Mouse (Mus musculus) activated CD4-positive, CD25-positive, alpha-beta regulatory T cell, adult 4 months (primary cell): ENCODE data around the gene Fam117a. TPM values are rescaled to one million over a fixed set of nuclear protein-coding genes. Genes with fewer than 3 reads are reported as not detected.
"Not testable (repeated sequence)": the region's sequence is repeated elsewhere in the genome, so short reads cannot be mapped to it uniquely, and the experiment has no call there.

ENCODE experiments used
- ATAC-seq: one replicate; pipeline ENCODE4 v1.8.0; 2017
- polyA plus RNA-seq, 2 experiments: library from polyadenylated mRNA; unstranded; fragments of 100-300 nt; shearing (Covaris generic); gene quantifications; one replicate each; pipeline ENCODE4 v1.2.1; 2017

The Fam117a gene
- polyA plus RNA-seq, 2 experiments from 2014 or later: 17.4 to 21.9 TPM

DNA sequence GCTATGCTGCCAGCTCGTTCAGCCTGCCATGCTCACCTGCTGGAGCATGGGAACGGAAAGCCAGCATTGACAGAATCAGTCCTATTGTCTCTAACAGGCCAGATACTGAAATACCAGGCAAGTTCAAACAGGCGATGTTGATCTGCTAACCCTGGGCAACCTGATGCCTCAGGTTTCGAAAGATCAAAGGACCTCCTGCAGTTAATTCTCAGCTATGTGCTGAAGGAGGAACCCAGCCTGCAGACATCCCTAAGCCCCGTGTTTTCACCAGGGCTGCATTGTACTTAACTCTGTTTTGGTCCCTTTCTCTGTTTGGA, 56.6 kb downstream of the Fam117a start:
- no peak for ATAC-seq

- ATAC-seq: no peak
These were observed 57.3 kb downstream of the Fam117a start for GRCm38 (mm10) chr11:95394112-95394511.

DNA sequence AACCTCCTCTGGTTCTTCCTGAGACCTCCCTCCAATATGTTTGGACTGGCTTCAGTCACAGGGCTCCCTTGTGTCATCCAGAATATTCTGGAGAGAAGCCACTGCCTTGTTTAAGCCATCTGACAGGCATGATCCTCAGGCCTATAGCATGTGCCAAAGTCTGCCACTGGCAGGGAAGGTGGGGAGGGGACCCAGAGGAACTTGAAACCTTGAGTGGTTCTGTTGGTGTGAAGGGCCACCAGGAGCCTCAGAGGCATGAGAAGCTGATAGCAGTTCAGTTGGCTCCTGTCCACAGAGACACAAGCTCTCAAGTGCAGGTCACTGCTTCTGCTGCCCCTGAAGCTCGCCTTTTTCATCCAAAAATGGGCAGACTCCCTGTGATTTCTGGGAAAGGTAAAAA, 59.7 kb downstream of the Fam117a start:
- no peak for ATAC-seq

GRCm38 (mm10) chr11:95397843-95398835, 61.3 kb downstream of the Fam117a start:
- no peak for ATAC-seq

- ATAC-seq: no peak
These were observed 62.8 kb downstream of the Fam117a start for GRCm38 (mm10) chr11:95399520-95400020.

- ATAC-seq: no peak
These were observed 64.8 kb downstream of the Fam117a start for GRCm38 (mm10) chr11:95401568-95401967.

- ATAC-seq: no peak
These were observed 65.4 kb downstream of the Fam117a start for GRCm38 (mm10) chr11:95402196-95402595.

GRCm38 (mm10) chr11:95402658-95403101, 65.9 kb downstream of the Fam117a start:
- ATAC-seq: no peak

DNA sequence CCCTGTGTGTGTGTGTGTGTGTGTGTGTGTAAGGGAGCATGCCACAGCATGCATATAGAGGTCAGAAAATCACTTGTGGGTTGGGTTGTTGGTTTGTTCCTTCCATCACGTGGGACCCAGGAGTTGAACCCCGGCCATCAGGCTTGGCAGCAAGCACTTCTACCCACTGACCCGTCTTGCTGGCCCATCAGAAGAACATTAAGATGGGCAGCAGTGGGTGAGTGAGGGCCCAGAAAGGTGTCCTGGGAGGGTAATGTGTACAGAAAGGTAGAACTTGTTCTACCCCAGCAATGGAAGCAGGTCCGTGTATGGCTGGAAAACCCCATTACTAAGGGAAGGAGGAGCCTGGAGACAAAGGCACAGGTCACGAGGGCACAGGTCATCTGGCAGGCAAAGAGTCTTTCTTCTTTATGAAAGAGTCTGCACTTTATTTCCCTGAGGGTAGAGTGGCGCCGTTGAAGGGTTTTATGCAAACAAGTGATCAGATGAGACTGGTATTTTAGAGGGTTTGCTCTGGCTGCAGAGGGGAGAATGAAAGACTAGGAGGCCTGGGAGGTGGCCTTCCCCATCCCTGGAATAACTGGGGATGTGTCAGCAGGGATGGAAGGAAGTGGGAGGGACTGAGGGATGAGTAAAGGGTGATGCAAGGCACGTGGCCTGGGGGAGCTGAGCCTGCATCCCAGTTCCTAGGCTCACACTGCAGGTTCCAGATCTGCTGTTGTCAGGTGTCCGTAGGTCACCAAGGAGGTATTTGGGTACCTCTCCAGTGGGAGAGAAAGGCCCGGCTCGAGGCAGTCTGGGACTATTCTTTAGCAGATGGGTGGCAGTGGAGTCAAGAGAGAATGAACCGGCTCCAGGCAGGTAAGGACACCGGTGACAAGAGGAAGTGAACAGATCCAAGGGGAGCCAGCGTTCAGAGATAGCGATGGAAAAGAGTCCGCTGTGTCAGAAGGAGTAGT, 66.8 kb downstream of the Fam117a start:
- ATAC-seq: no peak

- ATAC-seq: no peak
These were observed 69.0 kb downstream of the Fam117a start for GRCm38 (mm10) chr11:95405771-95406170.

- ATAC-seq: not testable (repeated sequence)
These were observed 69.6 kb downstream of the Fam117a start for GRCm38 (mm10) chr11:95406398-95406797.

DNA sequence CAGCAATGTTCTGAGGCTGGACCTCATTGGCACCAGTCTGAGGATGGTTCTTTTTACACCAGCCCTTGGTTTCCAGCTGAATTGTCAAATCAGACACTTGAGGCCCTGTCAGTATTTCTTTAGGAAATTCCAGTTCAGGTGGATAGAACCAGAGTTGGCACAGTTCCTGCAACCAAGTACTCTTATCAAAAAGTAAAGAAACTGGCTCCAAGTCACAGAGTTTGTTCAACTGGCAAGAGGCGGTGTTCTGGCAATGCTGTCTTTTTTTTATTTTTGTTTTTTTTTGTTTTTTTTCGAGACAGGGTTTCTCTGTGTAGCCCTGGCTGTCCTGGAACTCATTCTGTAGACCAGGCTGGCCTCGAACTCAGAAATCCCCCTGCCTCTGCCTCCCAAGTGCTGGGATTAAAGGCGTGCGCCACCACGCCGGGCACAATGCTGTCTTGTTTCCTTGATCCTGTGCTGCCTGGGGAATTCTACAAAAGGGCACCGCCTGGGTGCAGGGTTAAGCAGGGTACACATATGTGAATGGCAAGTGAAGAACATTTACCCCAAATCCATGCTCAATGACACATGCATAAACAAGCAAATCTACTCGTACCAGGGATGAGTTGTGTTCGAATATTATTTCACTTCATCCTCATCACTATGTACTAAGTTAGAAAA, 72.8 kb downstream of the Fam117a start:
- no peak for ATAC-seq

- ATAC-seq: no peak
These were observed 74.7 kb downstream of the Fam117a start for GRCm38 (mm10) chr11:95411453-95412013.

DNA sequence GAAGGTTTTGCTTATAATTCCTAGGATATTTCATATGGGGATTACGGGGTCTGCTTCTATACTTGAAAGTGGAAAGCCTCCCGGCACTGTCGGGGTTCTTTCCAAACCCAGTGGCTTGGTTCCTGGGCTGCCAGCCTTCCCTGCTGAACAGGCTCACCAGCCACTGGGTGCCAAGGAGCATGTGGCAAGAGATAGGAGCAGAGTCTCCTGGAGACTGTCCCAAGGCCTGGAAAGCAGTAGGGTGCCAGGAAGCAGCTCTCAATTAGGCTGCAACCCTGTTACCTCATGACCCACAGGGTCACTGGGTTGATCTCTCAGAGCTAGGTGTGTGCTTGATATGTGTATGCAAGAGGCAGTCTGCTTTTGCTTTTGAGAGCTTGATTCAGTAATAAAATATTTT, 75.8 kb downstream of the Fam117a start:
- ATAC-seq: no peak

GRCm38 (mm10) chr11:95413641-95414535, 77.1 kb downstream of the Fam117a start, which contains the start of gene Spop:
Spop (plus strand) TSS chr11:95414080.
- peak; percentile 69 for ATAC-seq

- ATAC-seq: peak; percentile 52
These were observed 77.8 kb downstream of the Fam117a start for GRCm38 (mm10) chr11:95414536-95415161.

GRCm38 (mm10) chr11:95415931-95416330, 79.1 kb downstream of the Fam117a start:
- no peak for ATAC-seq

DNA sequence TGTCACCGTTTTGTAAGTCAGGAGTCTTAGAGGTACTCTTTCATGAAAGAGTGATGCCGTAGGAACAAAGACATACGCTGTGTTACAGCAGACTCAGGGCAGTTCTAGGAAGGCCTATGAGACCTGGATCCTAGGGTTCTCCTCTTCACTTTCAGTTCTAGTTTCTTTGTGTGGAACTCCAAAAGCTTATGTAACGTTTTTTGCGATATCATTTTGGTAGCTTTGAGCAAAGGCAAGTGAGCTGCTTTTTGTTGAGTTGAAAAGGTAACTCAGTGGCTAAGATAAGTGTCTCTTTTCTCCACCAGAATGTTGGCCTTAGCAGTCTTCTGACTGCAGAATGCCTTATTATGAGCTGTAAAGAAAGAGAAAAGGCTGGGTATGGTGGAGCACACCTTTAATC, 80.5 kb downstream of the Fam117a start:
- ATAC-seq: no peak

- ATAC-seq: no peak
These were observed 84.1 kb downstream of the Fam117a start for GRCm38 (mm10) chr11:95420880-95421435.

GRCm38 (mm10) chr11:95423505-95423904, 86.7 kb downstream of the Fam117a start:
- ATAC-seq: no peak
